Mouse (Mus musculus) spleen, adult 2 months (tissue): Measurements from ENCODE around the gene Qrich2. TPM values are rescaled to one million over a fixed set of nuclear protein-coding genes. Genes with fewer than 3 reads are reported as not detected.

Experiments
- DNase-seq, 2 experiments: peaks; one replicate each; pipeline versions ENCODE4 v3.0.0 to v3.0.0-alpha.2; 2012 to 2021; ENCODE audit warnings: low spot score in 2 of 2, low read depth in 1 of 2
- H3K27ac ChIP-seq: fragments of 200-500 bp; 2 replicates; pipeline ENCODE4 v1.5.1; 2012; ENCODE audit warnings: low read length, inconsistent platforms; ENCODE audit not compliant: insufficient read depth
- H3K27me3 ChIP-seq: fragments of 200-500 bp; 2 replicates; pipeline ENCODE4 v1.6.1; 2012; ENCODE audit warnings: mild to moderate bottlenecking, moderate library complexity, low read length, inconsistent platforms; ENCODE audit not compliant: control insufficient read depth, insufficient read depth
- H3K36me3 ChIP-seq: fragments of 200-500 bp; 2 replicates; pipeline ENCODE4 v1.6.1; 2012; ENCODE audit warnings: mild to moderate bottlenecking, low read length, inconsistent platforms; ENCODE audit not compliant: control insufficient read depth, insufficient read depth
- H3K4me1 ChIP-seq: fragments of 200-500 bp; 2 replicates; pipeline ENCODE4 v1.6.1; 2011; ENCODE audit warnings: inconsistent platforms; ENCODE audit not compliant: control insufficient read depth, insufficient read depth, insufficient read length
- H3K4me3 ChIP-seq: fragments of 200-500 bp; 2 replicates; pipeline ENCODE4 v1.5.1; 2011; ENCODE audit warnings: mild to moderate bottlenecking, inconsistent platforms; ENCODE audit not compliant: insufficient read depth, insufficient read length; ENCODE audit errors: extremely low read depth
- CTCF ChIP-seq: fragments of 200-500 bp; IDR thresholded peaks from 2 replicates; pipeline ENCODE4 v1.5.1; 2011; ENCODE audit warnings: mild to moderate bottlenecking, inconsistent platforms; ENCODE audit not compliant: insufficient read depth, insufficient read length, insufficient replicate concordance; ENCODE audit errors: extremely low read depth
- POLR2A ChIP-seq: fragments of 200-500 bp; IDR thresholded peaks from 2 replicates; pipeline ENCODE4 v1.6.1; 2011; ENCODE audit warnings: low read depth, low read length, inconsistent platforms
- WGBS: fragments of 180-500 bp; shearing (Covaris S2); methylation state at CpG from one replicate; pipeline ENCODE4 v1.1.7; 2018; 5-methylcytosine and 5-hydroxymethylcytosine counted together
- polyA plus RNA-seq: library from polyadenylated mRNA; depleted of rRNA; stranded (reverse); fragments of >200 nt; gene quantifications from 2 replicates; pipeline ENCODE4 v1.2.3, GENCODE M21; 2012

Qrich2 gene
- polyA plus RNA-seq, 1 experiment: 0.14 TPM

- no peak for DNase-seq
- Histone ChIP-seq H3K27me3 (no peaks in the 10 kb centered on the region), H3K4me3 (no peak overlapping the region), H3K36me3 (no peaks in the 10 kb centered on the region), H3K27ac (no peak overlapping the region), H3K4me1 (no peaks in the 10 kb centered on the region)
- TF ChIP-seq POLR2A: no peak
- TF ChIP-seq CTCF: no peak
- WGBS: 77% methylated on average over 17 of the region's 17 CpGs
These were observed 40.3 kb upstream of the Qrich2 start for GRCm38 (mm10) chr11:116506151-116506875.

- no peak overlapping the region for H3K27ac ChIP-seq
- H3K36me3 ChIP-seq: no peaks in the 10 kb centered on the region
- 75% methylated on average over 5 of the region's 5 CpGs for WGBS
These were observed 39.5 kb upstream of the Qrich2 start for GRCm38 (mm10) chr11:116505573-116505972.

GRCm38 (mm10) chr11:116504516-116504915, 38.5 kb upstream of the Qrich2 start:
- no peak for DNase-seq
- H3K27ac ChIP-seq: no peak overlapping the region
- WGBS: 86% methylated on average over 17 of the region's 17 CpGs
- no peak overlapping the region for H3K4me3 ChIP-seq
- H3K36me3 ChIP-seq: no peaks in the 10 kb centered on the region
- no peak for TF ChIP-seq CTCF
- TF ChIP-seq POLR2A: no peak
- H3K27me3 ChIP-seq: no peaks in the 10 kb centered on the region
- no peaks in the 10 kb centered on the region for H3K4me1 ChIP-seq

More at GRCm38 (mm10) chr11:116505573-116505972, 39.5 kb upstream of the Qrich2 start:
- no peak for DNase-seq
- H3K27me3 ChIP-seq: no peaks in the 10 kb centered on the region
- H3K4me1 ChIP-seq: no peaks in the 10 kb centered on the region
- TF ChIP-seq POLR2A (no peak), CTCF (no peak)
- H3K4me3 ChIP-seq: no peak overlapping the region

GRCm38 (mm10) chr11:116501005-116501746, 35.1 kb upstream of the Qrich2 start:
- TF ChIP-seq CTCF (no peak), POLR2A (no peak)
- no peak overlapping the region for H3K4me3 ChIP-seq
- no peaks in the 10 kb centered on the region; the same call in 1 of the 2 replicates for H3K4me1 ChIP-seq
- DNase-seq: no peak
- H3K27me3 ChIP-seq: no peaks in the 10 kb centered on the region
- no peak overlapping the region for H3K27ac ChIP-seq
- no peaks in the 10 kb centered on the region for H3K36me3 ChIP-seq
- 11% methylated on average over 7 of the region's 7 CpGs for WGBS

- TF ChIP-seq POLR2A (no peak), CTCF (no peak)
- Histone ChIP-seq H3K36me3 (no peaks in the 10 kb centered on the region), H3K27me3 (no peaks in the 10 kb centered on the region), H3K4me3 (no peak overlapping the region), H3K27ac (no peak overlapping the region), H3K4me1 (no peaks in the 10 kb centered on the region; the same call in 1 of the 2 replicates)
- DNase-seq: no peak
- WGBS: 69% methylated on average over 6 of the region's 6 CpGs
These were observed 33.0 kb upstream of the Qrich2 start for GRCm38 (mm10) chr11:116499018-116499417.

GRCm38 (mm10) chr11:116498596-116498995, 32.6 kb upstream of the Qrich2 start:
- H3K36me3 ChIP-seq: no peaks in the 10 kb centered on the region
- no peaks in the 10 kb centered on the region for H3K27me3 ChIP-seq
- 55% methylated on average over 32 of the region's 34 CpGs for WGBS
- H3K4me3 ChIP-seq: no peak overlapping the region
- no peak for DNase-seq
- H3K4me1 ChIP-seq: no peaks in the 10 kb centered on the region; the same call in 1 of the 2 replicates
- H3K27ac ChIP-seq: no peak overlapping the region
- TF ChIP-seq CTCF: no peak
- no peak for TF ChIP-seq POLR2A

GRCm38 (mm10) chr11:116497313-116497712, 31.3 kb upstream of the Qrich2 start:
- H3K4me3 ChIP-seq: no peak overlapping the region
- DNase-seq: no peak
- H3K27me3 ChIP-seq: no peaks in the 10 kb centered on the region
- no peak for TF ChIP-seq POLR2A
- no peak for TF ChIP-seq CTCF
- no peak overlapping the region for H3K27ac ChIP-seq
- no peaks in the 10 kb centered on the region for H3K36me3 ChIP-seq
- WGBS: 73% methylated on average over 4 of the region's 4 CpGs
- H3K4me1 ChIP-seq: no peaks in the 10 kb centered on the region; the same call in 1 of the 2 replicates
